Comparison of ENCODE assay signal across 19 mouse cellular contexts in genomic region chr12:8782565-8782964, GRCm38 (mm10). TPM values are rescaled to one million over a fixed set of nuclear protein-coding genes. Genes with fewer than 3 reads are reported as not detected.
DNase-seq lines count a peak whose midpoint lies in the region; ATAC-seq and TF ChIP-seq lines count a peak whose summit lies in the region.
"Had no signal": no experiment of that assay in that cellular context is flagged by ENCODE, and none has a peak within 500 bp of the region (broad histone marks: within the 10 kb centered on the region; RNA-seq: fewer than 3 reads in every experiment).

No protein-coding gene starts in this region.

- peak; percentile 36 for TF ChIP-seq EP300 in stomach, postnatal 0 days (optimal IDR thresholded peaks at IDR 0.05)

- H3K4me1 ChIP-seq in lung, embryonic 15.5 days = peaks cover 76% of the 10 kb centered on the region
- H3K4me1 ChIP-seq in limb, embryonic 12.5 days (replicated peaks) = peaks cover 97% of the 10 kb centered on the region
- H3K4me1 ChIP-seq in stomach, postnatal 0 days (replicated peaks; ENCODE audit: control insufficient read depth, insufficient read depth) = peaks cover 5% of the 10 kb centered on the region; the same call in 1 of the 2 replicates
- H3K4me1 ChIP-seq: hindbrain, embryonic 13.5 days; neural tube, embryonic 15.5 days had no signal

- H3K4me2 ChIP-seq in lung, embryonic 15.5 days = no peak overlapping the region
- no peak overlapping the region for H3K4me2 ChIP-seq in limb, embryonic 12.5 days
- 0 out of 2 replicates have a peak overlapping the region, but pooled peaks have one; percentile 27 for H3K4me2 ChIP-seq in stomach, postnatal 0 days (replicated peaks; ENCODE audit: low read depth)
- H3K4me2 ChIP-seq: heart, embryonic 12.5 days; hindbrain, embryonic 13.5 days; liver, embryonic 12.5 days; lung, embryonic 14.5 days; midbrain, embryonic 12.5 days; neural tube, embryonic 15.5 days had no signal

- 68% methylated on average over 3 of the region's 3 CpGs for WGBS in lung, embryonic 15.5 days
- 80% methylated on average over 3 of the region's 3 CpGs for WGBS in limb, embryonic 12.5 days
- 45% methylated on average over 3 of the region's 3 CpGs for WGBS in stomach, postnatal 0 days

- H3K27ac ChIP-seq in gastrocnemius, adult 2 months = peak overlapping the region; percentile 16; the same call in 1 of the 2 replicates
- H3K27ac ChIP-seq in lung, embryonic 15.5 days = peak overlapping the region; percentile 37
- H3K27ac ChIP-seq in limb, embryonic 12.5 days = peak overlapping the region; percentile 12; the same call in 1 of the 2 replicates
- peak overlapping the region; percentile 89 for H3K27ac ChIP-seq in stomach, postnatal 0 days (replicated peaks)
- H3K27ac ChIP-seq: hindbrain, embryonic 13.5 days; layer of hippocampus, adult 2 months; liver, embryonic 12.5 days; midbrain, embryonic 12.5 days; neural tube, embryonic 15.5 days had no signal

- no peaks in the 10 kb centered on the region for H3K27me3 ChIP-seq in lung, embryonic 15.5 days
- H3K27me3 ChIP-seq in limb, embryonic 12.5 days = no peaks in the 10 kb centered on the region
- no peaks in the 10 kb centered on the region for H3K27me3 ChIP-seq in stomach, postnatal 0 days (ENCODE audit: control insufficient read depth, insufficient read depth, low read length)
- H3K27me3 ChIP-seq: heart, embryonic 12.5 days; hindbrain, embryonic 13.5 days; liver, embryonic 12.5 days; midbrain, embryonic 12.5 days; neural tube, embryonic 15.5 days had no signal

- no peaks in the 10 kb centered on the region for H3K9me3 ChIP-seq in lung, embryonic 15.5 days
- no peaks in the 10 kb centered on the region for H3K9me3 ChIP-seq in limb, embryonic 12.5 days
- no peaks in the 10 kb centered on the region for H3K9me3 ChIP-seq in stomach, postnatal 0 days (ENCODE audit: control insufficient read depth, low read length)
- H3K9me3 ChIP-seq: heart, embryonic 12.5 days; hindbrain, embryonic 13.5 days; liver, embryonic 12.5 days; midbrain, embryonic 12.5 days; neural tube, embryonic 15.5 days had no signal

- DNase-seq in gastrocnemius, adult 2 months = no peak
- no peak for DNase-seq in gastrocnemius, postnatal 14 days
- no peak for DNase-seq in lung, postnatal 10 days
- peak; percentile 79 for DNase-seq in stomach, postnatal 0 days (ENCODE audit: low spot score)
- no peak for DNase-seq in thymus, adult 18-20 months
- DNase-seq: right cerebral cortex, adult 18-20 months; right cerebral cortex, postnatal 4 days; thymus, postnatal 25 days had no signal

- no peak overlapping the region for H3K9ac ChIP-seq in lung, embryonic 15.5 days
- H3K9ac ChIP-seq in limb, embryonic 12.5 days (replicated peaks) = no peak overlapping the region
- no peak overlapping the region for H3K9ac ChIP-seq in stomach, postnatal 0 days (ENCODE audit: low read length)
- H3K9ac ChIP-seq: heart, embryonic 12.5 days; hindbrain, embryonic 13.5 days; liver, embryonic 12.5 days; lung, embryonic 14.5 days; midbrain, embryonic 12.5 days; neural tube, embryonic 15.5 days had no signal

- intact Hi-C loops in gastrocnemius, adult 2 months (cut with DNase I) = no loop called here
- intact Hi-C loops in gastrocnemius, postnatal 14 days (cut with DNase I; ENCODE audit: low total_unique reads) = no loop called here

- TF ChIP-seq CTCF in gastrocnemius, adult 2 months (IDR thresholded peaks at IDR 0.05) = no peak
- no peak for TF ChIP-seq CTCF in stomach, postnatal 0 days (IDR thresholded peaks at IDR 0.05; ENCODE audit: low read depth)

- no peak overlapping the region for H3K4me3 ChIP-seq in gastrocnemius, adult 2 months
- no peak overlapping the region for H3K4me3 ChIP-seq in lung, embryonic 15.5 days
- H3K4me3 ChIP-seq in limb, embryonic 12.5 days (replicated peaks) = no peak overlapping the region
- no peak overlapping the region for H3K4me3 ChIP-seq in stomach, postnatal 0 days (ENCODE audit: low read depth, low read length)
- H3K4me3 ChIP-seq: heart, embryonic 12.5 days; hindbrain, embryonic 13.5 days; layer of hippocampus, adult 2 months; liver, embryonic 12.5 days; midbrain, embryonic 12.5 days; neural tube, embryonic 15.5 days had no signal

- no peak for ATAC-seq in lung, embryonic 15.5 days (ENCODE audit: borderline replicate concordance, extremely low read depth, low FRiP score, low TSS enrichment)
- ATAC-seq in limb, embryonic 12.5 days (ENCODE audit: insufficient number of reproducible peaks, insufficient read depth, low FRiP score, low TSS enrichment, low read depth) = no peak
- ATAC-seq in stomach, postnatal 0 days (ENCODE audit: low FRiP score, low TSS enrichment) = peak; percentile 74
- ATAC-seq: CD4-positive, CD25-positive, alpha-beta regulatory T cell, adult 4 months; forebrain, embryonic 16.5 days; liver, embryonic 12.5 days had no signal

- H3K36me3 ChIP-seq in lung, embryonic 15.5 days = no peaks in the 10 kb centered on the region
- H3K36me3 ChIP-seq in limb, embryonic 12.5 days = peaks cover 44% of the 10 kb centered on the region; the same call in 1 of the 2 replicates
- no peaks in the 10 kb centered on the region for H3K36me3 ChIP-seq in stomach, postnatal 0 days (ENCODE audit: control insufficient read depth, insufficient read depth, low read length)
- H3K36me3 ChIP-seq: heart, embryonic 12.5 days; hindbrain, embryonic 13.5 days; liver, embryonic 12.5 days; midbrain, embryonic 12.5 days; neural tube, embryonic 15.5 days had no signal

RNA-seq across cellular contexts. Expression of gene Sdc1, which starts 11.4 kb away (rescaled TPM):
- total RNA-seq in gastrocnemius, adult 2 months (2021) = 1 to 10 TPM; 1.9 to 2.7 TPM
- total RNA-seq in gastrocnemius, postnatal 14 days (2021) = 10 to 100 TPM in 1 of 2 experiments, 1 to 10 TPM in 1; 8.3 to 11.2 TPM
- 139 and 142 TPM in 2 replicates for polyA plus RNA-seq in lung, embryonic 15.5 days (2015; fragmentation: Nextera tagmentation; extraction: Ambion mirVana)
- 257 and 262 TPM in 2 replicates for polyA plus RNA-seq in limb, embryonic 12.5 days (2016; fragmentation: Nextera tagmentation; extraction: Ambion mirVana)
- polyA plus RNA-seq in stomach, postnatal 0 days (2015; fragmentation: Nextera tagmentation; extraction: Ambion mirVana) = 175 and 194 TPM in 2 replicates

Comparison
In these comparisons a context has a peak if more than half of its experiments do, and no peak if none do; other contexts are left out.
1. H3K27ac ChIP-seq: peak in every context shown above with its lines; median percentile 89 in stomach, postnatal 0 days; 37 in lung, embryonic 15.5 days; 16 in gastrocnemius, adult 2 months; 12 in limb, embryonic 12.5 days.